Mouse (Mus musculus) hindbrain, embryonic 10.5 days (tissue): ENCODE data around the gene Sgsm1. TPM values are rescaled to one million over a fixed set of nuclear protein-coding genes. Genes with fewer than 3 reads are reported as not detected.

ENCODE experiments used
- DNase-seq: peaks from one replicate; pipeline ENCODE4 v3.0.0-alpha.2; 2017; ENCODE audit warnings: low spot score
- H3K27ac ChIP-seq: fragments of 300-500 bp; sonication (generic); 2 replicates; pipeline ENCODE4 v1.5.1; 2016; ENCODE audit warnings: mild to moderate bottlenecking, moderate library complexity
- H3K27me3 ChIP-seq: fragments of 300-500 bp; sonication (generic); 2 replicates; pipeline ENCODE4 v1.6.1; 2016; ENCODE audit warnings: mild to moderate bottlenecking; ENCODE audit not compliant: poor library complexity, insufficient read depth, severe bottlenecking
- H3K36me3 ChIP-seq: fragments of 300-500 bp; sonication (generic); 2 replicates; pipeline ENCODE4 v1.6.1; 2016; ENCODE audit warnings: mild to moderate bottlenecking, moderate library complexity
- H3K4me1 ChIP-seq: fragments of 300-500 bp; sonication (generic); replicated peaks from 2 replicates; pipeline ENCODE4 v1.6.1; 2016; ENCODE audit warnings: mild to moderate bottlenecking
- H3K4me3 ChIP-seq: fragments of 300-500 bp; sonication (generic); 2 replicates; pipeline ENCODE4 v1.5.1; 2016; ENCODE audit warnings: mild to moderate bottlenecking, moderate library complexity
- H3K9me3 ChIP-seq: fragments of 300-500 bp; sonication (generic); 2 replicates; pipeline ENCODE4 v1.6.1; 2016; ENCODE audit warnings: mild to moderate bottlenecking, moderate library complexity
- WGBS: fragments of 180-500 bp; shearing (Covaris S2); methylation state at CpG from one replicate; pipeline ENCODE4 v1.1.7; 2016; 5-methylcytosine and 5-hydroxymethylcytosine counted together
- polyA plus RNA-seq: library from polyadenylated mRNA; unstranded; fragments of >200 nt; fragmentation: Nextera tagmentation; extraction: Ambion mirVana; gene quantifications from 2 replicates; pipeline ENCODE4 v1.2.1, GENCODE M21; 2016

Sgsm1 gene
- polyA plus RNA-seq, 1 experiment from 2014 or later = 17.5 TPM

DNA sequence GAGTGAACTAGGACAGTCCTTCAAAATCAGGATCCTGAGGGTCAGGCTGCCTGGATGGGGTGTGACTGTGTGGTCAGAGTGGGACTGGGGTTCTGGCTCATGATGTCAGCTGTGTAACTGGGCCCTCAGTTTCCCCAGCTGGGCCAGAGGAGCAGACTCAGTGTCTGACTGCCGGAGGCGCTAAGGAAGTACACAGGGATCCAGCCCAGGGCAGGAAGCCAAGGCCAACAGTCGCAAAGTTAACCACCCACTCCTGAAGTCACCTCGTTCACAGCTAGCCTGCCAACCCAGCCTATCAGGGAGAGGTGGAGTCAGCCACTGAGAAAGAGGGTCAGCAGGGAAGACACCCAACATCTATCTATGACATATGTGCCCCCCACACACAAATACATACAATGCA lies 102.5 kb downstream of the Sgsm1 start:
- DNase-seq = no peak
- 0 out of 2 replicates have a peak overlapping the region, but pooled peaks have one; percentile 9 for H3K27ac ChIP-seq
- H3K9me3 ChIP-seq = peaks cover 3% of the 10 kb centered on the region; the same call in 1 of the 2 replicates
- peaks cover 4% of the 10 kb centered on the region; the same call in 1 of the 2 replicates for H3K36me3 ChIP-seq
- peaks cover 52% of the 10 kb centered on the region for H3K4me1 ChIP-seq
- no peak overlapping the region for H3K4me3 ChIP-seq
- no peaks in the 10 kb centered on the region for H3K27me3 ChIP-seq
- WGBS = 86% methylated on average over 4 of the region's 4 CpGs

DNA sequence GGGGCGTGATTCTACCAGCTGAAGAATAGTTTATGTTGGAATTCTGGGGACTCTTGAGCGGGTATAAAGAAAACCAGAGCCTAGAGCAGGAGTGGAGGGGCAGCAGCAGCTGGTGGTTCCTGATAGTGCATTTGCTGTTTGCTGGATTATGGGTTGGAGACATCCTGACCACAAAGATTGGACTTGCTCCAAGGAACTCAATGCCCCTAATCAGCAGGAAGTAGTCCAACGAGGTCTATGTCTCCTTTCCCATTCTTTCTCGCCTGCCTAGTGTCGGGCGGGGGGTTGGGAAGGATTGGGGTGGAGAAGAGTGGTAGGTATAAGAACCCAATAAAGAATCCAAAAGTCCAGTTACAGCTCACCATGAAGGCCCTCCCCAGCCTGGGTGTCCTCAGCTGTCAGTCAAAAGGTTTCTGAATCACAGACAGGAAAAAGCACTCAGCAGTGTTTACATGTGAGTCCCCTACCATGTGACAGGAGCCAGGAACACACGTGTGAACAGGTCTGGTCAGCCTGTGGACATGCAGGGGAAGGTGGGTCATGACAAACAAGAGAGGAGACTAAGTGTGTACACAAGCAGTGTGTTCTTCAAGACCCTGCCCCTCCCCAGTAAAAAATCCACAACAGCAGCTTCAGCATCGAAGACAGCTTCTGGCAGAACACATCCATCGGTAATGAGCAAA lies 103.8 kb downstream of the Sgsm1 start:
- Histone ChIP-seq H3K9me3 (peaks cover 4% of the 10 kb centered on the region; the same call in 1 of the 2 replicates), H3K4me1 (peaks cover 44% of the 10 kb centered on the region), H3K4me3 (no peak overlapping the region), H3K27me3 (no peaks in the 10 kb centered on the region), H3K27ac (no peak overlapping the region), H3K36me3 (peaks cover 4% of the 10 kb centered on the region; the same call in 1 of the 2 replicates)
- WGBS = 75% methylated on average over 9 of the region's 9 CpGs
- DNase-seq = no peak

- DNase-seq = no peak
- Histone ChIP-seq H3K4me1 (peaks cover 35% of the 10 kb centered on the region), H3K9me3 (peaks cover 4% of the 10 kb centered on the region; the same call in 1 of the 2 replicates), H3K27ac (no peak overlapping the region), H3K4me3 (no peak overlapping the region), H3K36me3 (peaks cover 4% of the 10 kb centered on the region; the same call in 1 of the 2 replicates), H3K27me3 (no peaks in the 10 kb centered on the region)
- WGBS = 92% methylated on average over 9 of the region's 9 CpGs
These were observed 106.4 kb downstream of the Sgsm1 start for GRCm38 (mm10) chr5:113204193-113204592.

DNA sequence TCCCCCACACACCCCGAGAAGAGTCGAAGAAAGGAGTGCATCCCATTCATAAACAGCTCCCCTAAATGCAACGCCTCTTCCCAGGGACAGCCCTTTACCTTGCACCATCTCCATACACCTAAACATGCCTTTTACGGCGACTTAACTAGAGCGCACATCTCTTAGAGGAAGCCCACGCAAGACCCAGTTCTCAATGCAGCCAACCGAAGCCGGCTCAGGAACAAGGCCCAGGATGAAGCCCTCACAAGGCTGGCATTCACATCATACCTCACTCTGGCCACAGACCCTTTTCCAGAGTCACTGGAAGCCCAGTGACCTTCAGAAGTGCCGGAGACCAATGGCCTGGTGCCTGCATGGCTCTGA lies 110.8 kb downstream of the Sgsm1 start:
- peaks cover 4% of the 10 kb centered on the region; the same call in 1 of the 2 replicates for H3K36me3 ChIP-seq
- H3K9me3 ChIP-seq = peaks cover 4% of the 10 kb centered on the region; the same call in 1 of the 2 replicates
- 89% methylated on average over 10 of the region's 10 CpGs for WGBS
- DNase-seq = no peak
- H3K4me1 ChIP-seq = peaks cover 22% of the 10 kb centered on the region
- peak overlapping the region; percentile 56; the same call in 1 of the 2 replicates for H3K27ac ChIP-seq
- no peaks in the 10 kb centered on the region for H3K27me3 ChIP-seq
- no peak overlapping the region for H3K4me3 ChIP-seq

DNA sequence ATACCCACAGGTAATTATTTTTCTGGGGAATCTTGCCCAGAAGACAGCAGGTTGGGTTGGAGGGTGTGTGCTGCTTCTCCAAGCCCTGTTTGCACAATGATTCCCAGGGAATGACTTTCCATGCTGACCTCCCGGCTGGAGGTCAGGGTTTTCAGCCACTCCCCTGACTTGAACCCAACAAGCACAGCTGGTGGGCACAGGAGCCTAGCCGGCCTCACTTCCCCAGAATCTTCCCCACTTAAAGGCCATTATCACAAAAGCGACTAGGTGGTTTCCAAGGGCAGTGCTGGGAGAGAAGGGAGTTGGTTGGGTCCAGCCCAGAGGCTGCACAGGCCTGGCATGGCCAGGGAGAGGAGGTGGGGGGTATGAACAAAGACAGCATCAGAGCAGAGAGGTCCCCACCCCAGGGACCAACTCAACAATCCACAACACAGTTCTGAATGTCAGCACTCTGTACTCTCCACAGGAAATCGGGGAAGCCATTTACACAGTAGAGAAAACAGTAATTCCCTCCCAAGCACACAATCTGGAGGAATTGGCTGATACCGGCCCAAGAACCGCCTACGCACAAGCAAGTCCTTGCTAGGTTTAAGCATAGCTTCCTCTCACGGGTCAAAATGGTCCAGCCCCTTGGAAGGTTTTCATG lies 111.3 kb downstream of the Sgsm1 start:
- 48% methylated on average over 8 of the region's 8 CpGs for WGBS
- Histone ChIP-seq H3K4me3 (no peak overlapping the region), H3K27me3 (no peaks in the 10 kb centered on the region), H3K9me3 (peaks cover 4% of the 10 kb centered on the region; the same call in 1 of the 2 replicates), H3K4me1 (peaks cover 22% of the 10 kb centered on the region), H3K27ac (peak overlapping the region; percentile 56), H3K36me3 (peaks cover 4% of the 10 kb centered on the region; the same call in 1 of the 2 replicates)
- no peak for DNase-seq

GRCm38 (mm10) chr5:113196916-113197794 lies 113.4 kb downstream of the Sgsm1 start:
- no peaks in the 10 kb centered on the region for H3K36me3 ChIP-seq
- H3K4me1 ChIP-seq = peaks cover 24% of the 10 kb centered on the region
- H3K27ac ChIP-seq = peak overlapping the region; percentile 64
- H3K9me3 ChIP-seq = no peaks in the 10 kb centered on the region
- H3K27me3 ChIP-seq = no peaks in the 10 kb centered on the region
- DNase-seq = no peak
- 69% methylated on average over 9 of the region's 9 CpGs for WGBS
- no peak overlapping the region for H3K4me3 ChIP-seq

DNA sequence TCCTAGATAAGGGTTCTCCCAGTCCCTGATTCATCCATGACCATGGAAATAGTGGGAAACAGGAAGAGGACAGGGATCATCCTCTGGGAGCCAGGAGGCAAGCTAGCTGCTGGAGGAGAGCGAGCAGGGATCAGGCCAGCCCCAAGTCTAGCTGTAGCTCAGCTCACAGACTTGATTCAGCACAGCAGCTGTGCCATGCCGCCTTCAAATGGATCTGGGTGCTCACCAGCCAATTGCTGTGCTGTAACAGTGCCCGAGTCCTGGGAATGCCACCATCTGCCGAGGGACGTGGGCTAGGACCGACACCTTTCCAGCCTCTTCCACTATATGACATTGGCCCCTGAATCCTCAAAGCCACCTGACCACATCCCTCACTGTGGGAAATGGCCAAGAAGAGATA lies 114.7 kb downstream of the Sgsm1 start:
- 93% methylated on average over 6 of the region's 6 CpGs for WGBS
- Histone ChIP-seq H3K4me3 (no peak overlapping the region), H3K36me3 (peaks cover 9% of the 10 kb centered on the region), H3K27ac (0 out of 2 replicates have a peak overlapping the region, but pooled peaks have one; percentile 64), H3K27me3 (no peaks in the 10 kb centered on the region), H3K4me1 (peaks cover 29% of the 10 kb centered on the region), H3K9me3 (no peaks in the 10 kb centered on the region)
- DNase-seq = no peak

GRCm38 (mm10) chr5:113195451-113195850 lies 115.1 kb downstream of the Sgsm1 start:
- 92% methylated on average over 12 of the region's 12 CpGs for WGBS
- Histone ChIP-seq H3K27me3 (no peaks in the 10 kb centered on the region), H3K27ac (no peak overlapping the region), H3K36me3 (peaks cover 14% of the 10 kb centered on the region), H3K4me3 (no peak overlapping the region), H3K9me3 (no peaks in the 10 kb centered on the region), H3K4me1 (peaks cover 33% of the 10 kb centered on the region)
- no peak for DNase-seq

DNA sequence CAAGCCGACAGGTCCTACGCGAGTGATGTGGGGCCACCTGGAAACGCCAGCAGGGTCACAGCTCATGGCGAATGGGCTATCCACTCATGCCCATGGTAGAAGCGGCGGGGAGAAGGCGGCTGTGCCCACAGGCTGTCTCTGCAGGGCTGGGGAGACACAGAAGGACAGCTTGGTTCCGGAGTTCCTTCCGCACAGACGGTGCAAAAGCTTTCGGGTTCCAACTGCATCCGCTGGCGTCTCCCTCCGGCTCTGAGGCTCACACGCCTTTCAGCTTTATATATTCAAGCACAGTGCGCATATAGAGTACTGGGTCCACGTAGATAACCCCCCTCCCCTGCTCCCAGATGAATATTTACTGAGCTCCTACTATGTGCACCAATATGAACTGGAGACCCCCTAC lies 116.8 kb downstream of the Sgsm1 start:
- Histone ChIP-seq H3K36me3 (peaks cover 31% of the 10 kb centered on the region), H3K27ac (no peak overlapping the region), H3K4me3 (no peak overlapping the region), H3K27me3 (no peaks in the 10 kb centered on the region), H3K9me3 (no peaks in the 10 kb centered on the region), H3K4me1 (peaks cover 21% of the 10 kb centered on the region)
- 94% methylated on average over 18 of the region's 18 CpGs for WGBS
- DNase-seq = no peak

Other genes with a start within 250 kb of the Sgsm1 start
- gene Crybb2, start 240.7 kb downstream of the Sgsm1 start, polyA plus RNA-seq = not detected in 2 replicates
- gene Crybb3, start 229.2 kb downstream of the Sgsm1 start, polyA plus RNA-seq = 0.25 and 0.50 TPM in 2 replicates
- 2.1 and 4.1 TPM in 2 replicates for gene 2900026A02Rik, start 89.5 kb downstream of the Sgsm1 start, polyA plus RNA-seq
- gene Tmem211, start 83.9 kb downstream of the Sgsm1 start, polyA plus RNA-seq = 0.11 TPM in 1 of 2 replicates, not detected in the other
- not detected in 2 replicates for gene Aym1, start 46.5 kb upstream of the Sgsm1 start, polyA plus RNA-seq
- 13.1 and 14.5 TPM in 2 replicates for gene Wscd2, start 179.5 kb upstream of the Sgsm1 start, polyA plus RNA-seq